24 mouse cellular contexts compared by ENCODE assay signal in the genomic region with DNA sequence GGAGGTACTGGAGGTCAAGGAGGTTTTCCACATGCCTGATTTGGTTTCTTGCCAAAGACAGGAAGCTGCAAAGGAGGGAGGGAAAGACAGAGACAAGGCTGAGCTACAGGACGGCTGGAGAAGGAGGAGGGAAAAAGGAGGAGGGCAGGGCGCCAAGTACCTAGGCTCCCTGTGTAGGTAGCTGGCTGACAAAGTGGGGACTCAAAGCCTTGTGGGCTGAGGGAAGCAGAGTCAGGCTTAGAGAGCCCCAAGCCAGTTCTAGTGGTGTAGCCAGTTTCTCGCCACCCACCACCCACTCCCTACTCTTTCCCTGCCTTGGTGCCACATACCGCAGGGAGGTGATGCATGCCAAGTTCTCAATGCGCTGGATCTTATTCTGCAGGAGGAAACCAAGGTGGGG. TPM values are rescaled to one million over a fixed set of nuclear protein-coding genes. Genes with fewer than 3 reads are reported as not detected.
DNase-seq lines count a peak whose midpoint lies in the region; ATAC-seq and TF ChIP-seq lines count a peak whose summit lies in the region.
"Had no signal": no experiment of that assay in that cellular context is flagged by ENCODE, and none has a peak within 500 bp of the region (broad histone marks: within the 10 kb centered on the region; RNA-seq: fewer than 3 reads in every experiment).

No protein-coding gene starts in this region.

- peaks cover 25% of the 10 kb centered on the region for H3K4me1 ChIP-seq in kidney, adult 2 months (ENCODE audit: control insufficient read depth, insufficient read depth, low read length)
- no peaks in the 10 kb centered on the region for H3K4me1 ChIP-seq in kidney, embryonic 14.5 days (ENCODE audit: control insufficient read depth, insufficient read depth, low read length)
- H3K4me1 ChIP-seq: midbrain, embryonic 13.5 days had no signal

- no peak overlapping the region for H3K9ac ChIP-seq in kidney, embryonic 14.5 days (ENCODE audit: low read depth, low read length)
- H3K9ac ChIP-seq: embryonic facial prominence, embryonic 13.5 days; heart, embryonic 13.5 days; limb, embryonic 13.5 days; liver, embryonic 15.5 days; midbrain, embryonic 13.5 days had no signal

- H3K9me3 ChIP-seq in kidney, embryonic 14.5 days (ENCODE audit: control insufficient read depth, low read length) = no peaks in the 10 kb centered on the region
- H3K9me3 ChIP-seq: embryonic facial prominence, embryonic 13.5 days; heart, embryonic 13.5 days; hindbrain, embryonic 15.5 days; limb, embryonic 13.5 days; liver, embryonic 15.5 days; midbrain, embryonic 13.5 days had no signal

- no peak for TF ChIP-seq CTCF in kidney, adult 2 months (conservative IDR thresholded peaks at IDR 0.05; ENCODE audit: insufficient read depth, insufficient read length, low read depth, low read length)

- H3K4me3 ChIP-seq in kidney, adult 2 months (ENCODE audit: insufficient read depth, low read depth, low read length) = no peak overlapping the region
- no peak overlapping the region for H3K4me3 ChIP-seq in kidney, embryonic 14.5 days (ENCODE audit: low read length)
- H3K4me3 ChIP-seq: embryonic facial prominence, embryonic 13.5 days; gastrocnemius, adult 2 months; heart, embryonic 13.5 days; hindbrain, embryonic 15.5 days; limb, embryonic 13.5 days; liver, embryonic 15.5 days; midbrain, embryonic 13.5 days had no signal

- H3K36me3 ChIP-seq in kidney, adult 2 months (ENCODE audit: control insufficient read depth, insufficient read depth, low read length) = no peaks in the 10 kb centered on the region
- H3K36me3 ChIP-seq in kidney, embryonic 14.5 days (ENCODE audit: control insufficient read depth, insufficient read depth, low read length) = peaks cover 4% of the 10 kb centered on the region; the same call in 1 of the 2 replicates
- H3K36me3 ChIP-seq: hindbrain, embryonic 15.5 days; liver, embryonic 15.5 days had no signal

- no peak for TF ChIP-seq POLR2A in kidney, adult 2 months (IDR thresholded peaks at IDR 0.05; ENCODE audit: low read depth, low read length)

- no peak overlapping the region for H3K4me2 ChIP-seq in kidney, embryonic 14.5 days (replicated peaks; ENCODE audit: low read depth, low read length)
- H3K4me2 ChIP-seq: embryonic facial prominence, embryonic 13.5 days; heart, embryonic 13.5 days; hindbrain, embryonic 15.5 days; limb, embryonic 13.5 days; liver, embryonic 15.5 days; midbrain, embryonic 13.5 days had no signal

- H3K27ac ChIP-seq in kidney, adult 2 months (ENCODE audit: insufficient read depth, low read depth, low read length) = peak overlapping the region; percentile 28; the same call in 1 of the 2 replicates
- no peak overlapping the region for H3K27ac ChIP-seq in kidney, embryonic 14.5 days (ENCODE audit: low read depth, low read length)
- H3K27ac ChIP-seq: embryonic facial prominence, embryonic 13.5 days; gastrocnemius, adult 2 months; heart, embryonic 13.5 days; hindbrain, embryonic 15.5 days; kidney, postnatal 0 days; limb, embryonic 13.5 days; liver, embryonic 15.5 days; midbrain, embryonic 13.5 days; stomach, postnatal 0 days had no signal

- DNase-seq in cerebellum, postnatal 25 days = peak; percentile 67 to 80
- DNase-seq in cerebellum, postnatal 4 days (ENCODE audit: low spot score in 2 of 2) = no peak
- peak; percentile 83 for DNase-seq in kidney, adult 2 months
- peak; percentile 81 for DNase-seq in brain, adult 2 months (ENCODE audit: low read depth, low spot score)
- peak; percentile 59 for DNase-seq in kidney, postnatal 10 days
- no peak for DNase-seq in layer of hippocampus, adult 18-20 months (ENCODE audit: low spot score in 2 of 2)
- no peak for DNase-seq in gastrocnemius, adult 18-20 months (ENCODE audit: low spot score)
- DNase-seq: adrenal gland, postnatal 10 days; B cell, adult 2 months; gastrocnemius, adult 2 months; heart, adult 11 months; heart, postnatal 36 days; thymus, postnatal 36 days had no signal

- WGBS in kidney, adult 2 months = 64% methylated on average over 5 of the region's 5 CpGs
- 75% methylated on average over 5 of the region's 5 CpGs for WGBS in kidney, embryonic 14.5 days

- no peak for ATAC-seq in kidney, embryonic 14.5 days (ENCODE audit: low FRiP score, low TSS enrichment)
- ATAC-seq: lung, postnatal 0 days; midbrain, embryonic 13.5 days had no signal

- H3K27me3 ChIP-seq in kidney, adult 2 months (replicated peaks; ENCODE audit: control insufficient read depth, insufficient read depth, low read length) = no peaks in the 10 kb centered on the region
- H3K27me3 ChIP-seq in kidney, embryonic 14.5 days (ENCODE audit: control insufficient read depth, insufficient read depth, low read length) = no peaks in the 10 kb centered on the region
- H3K27me3 ChIP-seq: embryonic facial prominence, embryonic 13.5 days; hindbrain, embryonic 15.5 days; limb, embryonic 13.5 days; liver, embryonic 15.5 days; midbrain, embryonic 13.5 days had no signal

RNA-seq across cellular contexts. Expression of gene Lrrc46, which starts 5.1 kb away (rescaled TPM):
- polyA plus RNA-seq in kidney, adult 2 months (2012; rRNA removed) = 1.9 and 2.5 TPM in 2 replicates
- 1.6 and 1.7 TPM in 2 replicates for polyA plus RNA-seq in kidney, embryonic 14.5 days (2014; fragmentation: Nextera tagmentation; extraction: Ambion mirVana)
- total RNA-seq in layer of hippocampus, adult 18-20 months (2021) = under 1 TPM; 0.74 to 0.94 TPM
- total RNA-seq in gastrocnemius, adult 18-20 months (2021) = under 1 TPM in 1 of 2 experiments, not detected in 1; 0.16 TPM
- total RNA-seq: gastrocnemius, adult 2 months; heart, postnatal 36 days had no signal

RNA-seq across cellular contexts. Expression of gene Mrpl10, which starts 5.2 kb away (rescaled TPM):
- 137 and 138 TPM in 2 replicates for polyA plus RNA-seq in kidney, adult 2 months (2012; rRNA removed)
- 89.4 and 99.6 TPM in 2 replicates for polyA plus RNA-seq in kidney, embryonic 14.5 days (2014; fragmentation: Nextera tagmentation; extraction: Ambion mirVana)
- total RNA-seq in layer of hippocampus, adult 18-20 months (2021) = 10 to 100 TPM; 76.0 to 80.4 TPM
- 10 to 100 TPM; 41.4 to 45.6 TPM for total RNA-seq in gastrocnemius, adult 18-20 months (2021)

RNA-seq across cellular contexts. Expression of gene Scrn2, which starts 6.4 kb away (rescaled TPM):
- 104 and 112 TPM in 2 replicates for polyA plus RNA-seq in kidney, adult 2 months (2012; rRNA removed)
- polyA plus RNA-seq in kidney, embryonic 14.5 days (2014; fragmentation: Nextera tagmentation; extraction: Ambion mirVana) = 24.4 and 29.9 TPM in 2 replicates
- total RNA-seq in layer of hippocampus, adult 18-20 months (2021) = 1 to 10 TPM; 4.0 to 4.9 TPM
- total RNA-seq in gastrocnemius, adult 18-20 months (2021) = 10 to 100 TPM; 13.1 to 13.2 TPM

RNA-seq across cellular contexts. Expression of gene Osbpl7, which starts 14.3 kb away (rescaled TPM):
- 9.0 and 9.1 TPM in 2 replicates for polyA plus RNA-seq in kidney, adult 2 months (2012; rRNA removed)
- polyA plus RNA-seq in kidney, embryonic 14.5 days (2014; fragmentation: Nextera tagmentation; extraction: Ambion mirVana) = 5.1 and 5.8 TPM in 2 replicates
- 10 to 100 TPM; 16.3 to 17.7 TPM for total RNA-seq in layer of hippocampus, adult 18-20 months (2021)
- total RNA-seq in gastrocnemius, adult 18-20 months (2021) = 1 to 10 TPM; 2.5 to 2.9 TPM

RNA-seq across cellular contexts. Expression of gene Sp6, which starts 22.9 kb away (rescaled TPM):
- polyA plus RNA-seq in kidney, adult 2 months (2012; rRNA removed) = 0.91 and 0.95 TPM in 2 replicates
- polyA plus RNA-seq in kidney, embryonic 14.5 days (2014; fragmentation: Nextera tagmentation; extraction: Ambion mirVana) = 0.57 and 0.60 TPM in 2 replicates
- total RNA-seq in layer of hippocampus, adult 18-20 months (2021) = 1 to 10 TPM in 1 of 2 experiments, under 1 TPM in 1; 0.79 to 1.1 TPM
- total RNA-seq in gastrocnemius, adult 18-20 months (2021) = under 1 TPM; 0.09 to 0.14 TPM
- total RNA-seq: megakaryocyte progenitor cell, adult 5-6 weeks had no signal

Comparison
In these comparisons a context has a peak if more than half of its experiments do, and no peak if none do; other contexts are left out.
1. DNase-seq: peak in cerebellum, postnatal 25 days (2 of 2), kidney, adult 2 months (single experiment), brain, adult 2 months (single experiment) and kidney, postnatal 10 days (single experiment); none in cerebellum, postnatal 4 days (0 of 2), layer of hippocampus, adult 18-20 months (0 of 2) and gastrocnemius, adult 18-20 months (single experiment).